Mouse (Mus musculus): Measurements from ENCODE around the gene Sidt2.

DNA sequence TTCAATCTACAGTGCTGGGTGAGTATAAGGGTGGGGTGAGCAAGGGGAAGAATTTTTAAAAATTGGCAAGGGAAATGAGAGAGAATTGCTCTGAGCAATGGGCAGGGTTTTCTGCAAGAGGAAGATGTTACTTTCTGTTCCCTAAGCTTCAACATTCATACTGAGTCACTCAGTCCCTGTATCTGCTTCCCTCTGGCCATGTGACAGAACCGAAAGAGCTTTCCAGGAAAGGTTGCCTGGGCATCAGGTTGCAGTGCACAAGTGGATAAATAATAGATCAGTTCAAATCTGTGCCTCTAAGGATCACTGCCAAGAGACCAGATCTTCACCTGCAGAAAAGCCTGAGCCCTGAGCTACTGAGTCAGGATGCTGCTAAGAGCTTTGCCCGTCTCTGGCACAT, 6.8 kb upstream of the Sidt2 start:
- TF ChIP-seq CTCF (IDR thresholded peaks at IDR 0.05; ENCODE audit: low read depth, low read length) = no peak
- no peak for TF ChIP-seq GATA1 (IDR thresholded peaks at IDR 0.05; ENCODE audit: borderline replicate concordance, low read length)
- no peak for TF ChIP-seq GATA2 (IDR thresholded peaks at IDR 0.05; ENCODE audit: borderline replicate concordance, low read depth, low read length)
- TF ChIP-seq POLR2AphosphoS5 (IDR thresholded peaks at IDR 0.05; ENCODE audit: insufficient replicate concordance, low read depth, low read length) = no peak
- TF ChIP-seq TAL1 (conservative IDR thresholded peaks at IDR 0.05; ENCODE audit: low read depth, low read length) = no peak
